Mouse (Mus musculus) left cerebral cortex, postnatal 36 days (tissue): ENCODE results near the gene Ddx17. TPM values are rescaled to one million over a fixed set of nuclear protein-coding genes. Genes with fewer than 3 reads are reported as not detected.
A peak's percentile ranks its signal among the peaks of the same experiment; 100 is the strongest.

Source experiments
- DNase-seq, 2 experiments: peaks; one replicate each; pipeline ENCODE4 v3.0.0; 2021 to 2022; ENCODE audit warnings: low spot score in 2 of 2, mixed read lengths in 1 of 2
- intact Hi-C: fragments of 180-260 bp; cut with DNase I; formaldehyde crosslinking; loops from one replicate; pipeline ENCODE4 v1.15.1; 2025
- total RNA-seq, 2 experiments: library from RNA; stranded (reverse); gene quantifications; 2 replicates each; pipeline ENCODE4 v1.2.3; 2021

Ddx17 gene
- 100 to 1,000 TPM; 265 to 366 TPM for total RNA-seq

- intact Hi-C loops = loop anchor here (5.0 kb wide), 1 partner anchor 56 kb away; no protein-coding TSS in a partner anchor
- DNase-seq = peak; percentile 99
Measured at GRCm38 (mm10) chr15:79546410-79547288, at the start of gene Ddx17. Gene Ddx17, minus strand, starts transcription at chr15:79546741.

- no peak for DNase-seq
- intact Hi-C loops = no loop called here
Measured at GRCm38 (mm10) chr15:79581581-79581980, 35.0 kb upstream of the Ddx17 start.

GRCm38 (mm10) chr15:79577671-79578426, 31.3 kb upstream of the Ddx17 start:
- peak; percentile 23 to 32 for DNase-seq
- intact Hi-C loops = no loop called here

GRCm38 (mm10) chr15:79576947-79577346, 30.4 kb upstream of the Ddx17 start:
- intact Hi-C loops = no loop called here
- no peak for DNase-seq

- intact Hi-C loops = no loop called here
- no peak for DNase-seq
Measured at GRCm38 (mm10) chr15:79575543-79576222, 29.1 kb upstream of the Ddx17 start.

GRCm38 (mm10) chr15:79562417-79562816, 15.9 kb upstream of the Ddx17 start:
- intact Hi-C loops = loop anchor here (5.0 kb wide), 1 partner anchor 45 kb away; the partner anchor contains the start of gene Dmc1
- DNase-seq = peak; percentile 57 to 61

GRCm38 (mm10) chr15:79559649-79560048, 13.1 kb upstream of the Ddx17 start:
- DNase-seq = no peak

GRCm38 (mm10) chr15:79552566-79552965, 6.0 kb upstream of the Ddx17 start:
- intact Hi-C loops = no loop called here

More at GRCm38 (mm10) chr15:79559649-79560048, 13.1 kb upstream of the Ddx17 start:
- intact Hi-C loops = loop anchor here (5.0 kb wide), 1 partner anchor 48 kb away; the partner anchor contains the start of gene Dmc1

GRCm38 (mm10) chr15:79548226-79548625, 1.7 kb upstream of the Ddx17 start:
- no peak for DNase-seq
- intact Hi-C loops = loop anchor here (5.0 kb wide), 1 partner anchor 54 kb away; no protein-coding TSS in a partner anchor

More at GRCm38 (mm10) chr15:79552566-79552965, 6.0 kb upstream of the Ddx17 start:
- no peak for DNase-seq

- intact Hi-C loops = loop anchor here (5.0 kb wide), 1 partner anchor 55 kb away; no protein-coding TSS in a partner anchor
Measured at GRCm38 (mm10) chr15:79547289-79547820, 814 bp upstream of the Ddx17 start.

GRCm38 (mm10) chr15:79545921-79546399, 581 bp downstream of the Ddx17 start:
- DNase-seq = no peak
- intact Hi-C loops = loop anchor here (5.0 kb wide), 1 partner anchor 56 kb away; no protein-coding TSS in a partner anchor

More at GRCm38 (mm10) chr15:79547289-79547820, 814 bp upstream of the Ddx17 start:
- no peak for DNase-seq

- intact Hi-C loops = loop anchor here (5.0 kb wide), 1 partner anchor 57 kb away; no protein-coding TSS in a partner anchor
- DNase-seq = no peak
Measured at GRCm38 (mm10) chr15:79545496-79545895, 1.0 kb downstream of the Ddx17 start.

GRCm38 (mm10) chr15:79543968-79544367, 2.6 kb downstream of the Ddx17 start:
- intact Hi-C loops = no loop called here
- DNase-seq = no peak

- intact Hi-C loops = no loop called here
- no peak for DNase-seq
Measured at GRCm38 (mm10) chr15:79533796-79534195, 12.7 kb downstream of the Ddx17 start.

GRCm38 (mm10) chr15:79529935-79530334, 16.6 kb downstream of the Ddx17 start:
- intact Hi-C loops = no loop called here
- no peak for DNase-seq

GRCm38 (mm10) chr15:79527991-79528639, 18.4 kb downstream of the Ddx17 start:
- intact Hi-C loops = no loop called here
- DNase-seq = no peak

GRCm38 (mm10) chr15:79527192-79527591, 19.3 kb downstream of the Ddx17 start:
- intact Hi-C loops = no loop called here
- DNase-seq = no peak

- no peak for DNase-seq
- intact Hi-C loops = no loop called here
Measured at GRCm38 (mm10) chr15:79525979-79526768, 20.4 kb downstream of the Ddx17 start.
